Mouse (Mus musculus) liver, adult 2 months (tissue): ENCODE measurements at regions not wholly inside any gene's neighbourhood (a gene's known extent, or its start where the extent isn't known, plus 50 kb on each side); places are given as distances from the start of the nearest gene placed in this dataset.

Experiments
- CTCF ChIP-seq: fragments of 200-500 bp; IDR thresholded peaks from 2 replicates; pipeline ENCODE4 v1.5.1; 2011; ENCODE audit warnings: low read depth, low read length, control low read depth
- POLR2A ChIP-seq: fragments of 200-500 bp; IDR thresholded peaks from 2 replicates; pipeline ENCODE4 v1.6.1; 2011; ENCODE audit warnings: low read length, control low read depth; ENCODE audit not compliant: insufficient read depth; ENCODE audit errors: extremely low read depth

DNA sequence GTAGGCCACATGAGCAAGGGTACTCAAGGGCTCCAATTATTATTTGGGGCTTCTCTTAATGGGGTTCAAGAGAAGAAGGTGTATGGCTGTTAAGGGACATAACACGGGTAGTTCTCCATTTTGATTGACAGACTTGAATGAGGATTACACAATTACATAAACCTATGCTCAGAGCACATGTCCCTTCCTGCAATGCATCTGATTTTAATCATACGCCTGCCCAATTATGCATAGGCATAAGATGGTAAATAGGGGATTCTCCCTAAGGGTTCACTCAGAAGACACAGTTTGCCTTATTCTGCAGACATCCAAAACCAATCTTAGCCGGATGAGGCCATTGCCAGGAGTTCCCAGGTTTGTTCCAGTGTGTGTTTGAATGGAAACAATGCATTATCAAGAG, 97.9 kb upstream of the Zmiz1 start:
- TF ChIP-seq POLR2A (no peak), CTCF (no peak)
